Mouse (Mus musculus): ENCODE data around the gene Ccr2. TPM values are rescaled to one million over a fixed set of nuclear protein-coding genes. Genes with fewer than 3 reads are reported as not detected.

Gene Ccr2
- 0.03 and 0.16 TPM in 2 replicates for polyA plus RNA-seq (2012; rRNA removed)

DNA sequence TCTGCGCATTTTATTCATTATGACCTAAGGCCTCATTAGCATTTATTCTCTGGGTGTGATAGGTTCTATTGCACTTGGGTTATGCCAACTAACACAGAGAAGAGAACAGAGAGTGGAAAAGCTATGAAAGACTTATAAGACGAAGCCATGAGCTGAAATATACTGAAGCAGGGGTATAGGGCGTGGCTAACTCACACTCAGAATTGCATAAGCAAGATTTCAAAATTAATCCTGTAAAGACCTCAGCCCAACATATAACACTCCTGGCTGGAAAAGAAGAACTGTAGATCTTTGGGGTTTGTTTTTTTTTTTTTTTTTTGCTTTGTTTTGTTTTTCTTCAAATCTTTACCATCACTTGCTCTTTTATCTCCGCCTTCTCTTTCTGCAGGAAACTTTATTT is at the start of gene Ccr2:
Ccr2 (plus strand) TSS at position 228 of the 400 bp plus-strand sequence.

GRCm38 (mm10) chr9:124121387-124122184 is 19.8 kb downstream of the Ccr2 start, which contains the start of gene Ccr5:
TSS of gene Ccr5 (plus strand) at chr9:124121543.

Other genes starting within 250 kb of the Ccr2 start
- gene Xcr1, start 239.9 kb upstream of the Ccr2 start, polyA plus RNA-seq (2012; rRNA removed) = not detected in 2 replicates
- gene Ccr1, start 133.3 kb upstream of the Ccr2 start, polyA plus RNA-seq (2012; rRNA removed) = 0.38 and 0.63 TPM in 2 replicates
- not detected in 2 replicates for gene Ccr1l1, start 123.5 kb upstream of the Ccr2 start, polyA plus RNA-seq (2012; rRNA removed)
- gene Ccr3, start 80.0 kb upstream of the Ccr2 start, polyA plus RNA-seq (2012; rRNA removed) = not detected in 2 replicates
- 0.47 and 0.88 TPM in 2 replicates for gene Ccr5, start 19.6 kb downstream of the Ccr2 start, polyA plus RNA-seq (2012; rRNA removed)
- 13.8 and 16.0 TPM in 2 replicates for gene 2010315B03Rik, start 210.7 kb downstream of the Ccr2 start, polyA plus RNA-seq (2012; rRNA removed)